Mouse (Mus musculus) brain, adult 10 weeks (tissue): Measurements from ENCODE around the gene Lsm2. TPM values are rescaled to one million over a fixed set of nuclear protein-coding genes. Genes with fewer than 3 reads are reported as not detected.

Experiments used
- polyA plus RNA-seq: library from polyadenylated mRNA; stranded (reverse); fragments of 350-450 nt; fragmentation: Illumina TruSeq; extraction: RNeasy Lipid Tissue Mini Kit (QIAGEN cat#74804); gene quantifications from one replicate; pipeline ENCODE4 v1.2.3, GENCODE M21; 2015; ENCODE audit warnings: low read depth, low replicate concordance

Lsm2 gene
- polyA plus RNA-seq: 26.4 TPM

GRCm38 (mm10) chr17:34981690-34982180, at the start of gene Lsm2:
Gene Lsm2, plus strand, starts transcription at chr17:34981862.

GRCm38 (mm10) chr17:34959130-34959778, 22.4 kb upstream of the Lsm2 start, which contains the start of gene Hspa1b:
Gene Hspa1b, minus strand, starts transcription at chr17:34959238.

GRCm38 (mm10) chr17:34969822-34970221, 11.8 kb upstream of the Lsm2 start, which contains the start of gene Gm20481:
Gene Gm20481, plus strand, starts transcription at chr17:34969912.

GRCm38 (mm10) chr17:34972069-34972749, 9.5 kb upstream of the Lsm2 start, which contains the start of the genes Hspa1a and Hspa1l:
Gene Hspa1a, minus strand, starts transcription at chr17:34972156.
Gene Hspa1l, plus strand, starts transcription at chr17:34972703.

GRCm38 (mm10) chr17:35000717-35001451, 19.2 kb downstream of the Lsm2 start, which contains the start of gene Vars:
Gene Vars, plus strand, starts transcription at chr17:35000987.

GRCm38 (mm10) chr17:35016376-35016775, 34.7 kb downstream of the Lsm2 start, which contains the start of gene Vwa7:
Gene Vwa7, plus strand, starts transcription at chr17:35016579.

GRCm38 (mm10) chr17:35027277-35028068, 45.8 kb downstream of the Lsm2 start, which contains the start of gene Sapcd1:
Gene Sapcd1, minus strand, starts transcription at chr17:35028016.

Other genes with a start within 250 kb of the Lsm2 start
- gene C4b, start 238.0 kb upstream of the Lsm2 start, polyA plus RNA-seq: 10.9 TPM
- gene Cyp21a1, start 177.3 kb upstream of the Lsm2 start, polyA plus RNA-seq: not detected
- gene Stk19, start 144.9 kb upstream of the Lsm2 start, polyA plus RNA-seq: 67.9 TPM
- 37.4 TPM for gene Dxo, start 144.8 kb upstream of the Lsm2 start, polyA plus RNA-seq
- gene Skiv2l, start 131.7 kb upstream of the Lsm2 start, polyA plus RNA-seq: 47.0 TPM
- 35.3 TPM for gene Nelfe, start 131.5 kb upstream of the Lsm2 start, polyA plus RNA-seq
- gene Cfb, start 119.3 kb upstream of the Lsm2 start, polyA plus RNA-seq: 0.31 TPM
- 5.7 TPM for gene Zbtb12, start 102.4 kb upstream of the Lsm2 start, polyA plus RNA-seq
- not detected for gene Gm20547, start 99.8 kb upstream of the Lsm2 start, polyA plus RNA-seq
- gene C2, start 83.6 kb upstream of the Lsm2 start, polyA plus RNA-seq: 1.5 TPM
- 122 TPM for gene Ehmt2, start 83.4 kb upstream of the Lsm2 start, polyA plus RNA-seq
- 0.19 TPM for gene Slc44a4, start 67.4 kb upstream of the Lsm2 start, polyA plus RNA-seq
- 51.2 TPM for gene Neu1, start 50.6 kb upstream of the Lsm2 start, polyA plus RNA-seq
- 8.3 TPM for gene Hspa1b, start 22.6 kb upstream of the Lsm2 start, polyA plus RNA-seq
- gene Gm20481, start 11.9 kb upstream of the Lsm2 start, polyA plus RNA-seq: not detected
- gene Hspa1a, start 9.7 kb upstream of the Lsm2 start, polyA plus RNA-seq: 8.4 TPM
- 0.36 TPM for gene Hspa1l, start 9.2 kb upstream of the Lsm2 start, polyA plus RNA-seq
- 22.8 TPM for gene Vars, start 19.1 kb downstream of the Lsm2 start, polyA plus RNA-seq
- gene Vwa7, start 34.7 kb downstream of the Lsm2 start, polyA plus RNA-seq: 0.71 TPM
- gene Sapcd1, start 46.2 kb downstream of the Lsm2 start, polyA plus RNA-seq: not detected
- gene Msh5, start 64.9 kb downstream of the Lsm2 start, polyA plus RNA-seq: 0.67 TPM
- gene Clic1, start 68.1 kb downstream of the Lsm2 start, polyA plus RNA-seq: 22.1 TPM
- 19.3 TPM for gene Ddah2, start 77.2 kb downstream of the Lsm2 start, polyA plus RNA-seq
- not detected for gene Ly6g6c, start 83.5 kb downstream of the Lsm2 start, polyA plus RNA-seq
- gene Mpig6b, start 84.3 kb downstream of the Lsm2 start, polyA plus RNA-seq: not detected
- 5.5 TPM for gene Ly6g6e, start 95.0 kb downstream of the Lsm2 start, polyA plus RNA-seq
- gene Ly6g6d, start 96.2 kb downstream of the Lsm2 start, polyA plus RNA-seq: 1.8 TPM
- 0.70 TPM for gene Ly6g6f, start 103.7 kb downstream of the Lsm2 start, polyA plus RNA-seq
- 106 TPM for gene Abhd16a, start 107.4 kb downstream of the Lsm2 start, polyA plus RNA-seq
- not detected for gene Ly6g5c, start 126.4 kb downstream of the Lsm2 start, polyA plus RNA-seq
- not detected for gene Ly6g5b, start 133.6 kb downstream of the Lsm2 start, polyA plus RNA-seq
- gene Gpank1, start 139.6 kb downstream of the Lsm2 start, polyA plus RNA-seq: 24.9 TPM
- gene Csnk2b, start 140.2 kb downstream of the Lsm2 start, polyA plus RNA-seq: 221 TPM
- gene D17H6S53E, start 144.5 kb downstream of the Lsm2 start, polyA plus RNA-seq: 18.0 TPM
- not detected for gene Apom, start 150.2 kb downstream of the Lsm2 start, polyA plus RNA-seq
- 159 TPM for gene Bag6, start 153.3 kb downstream of the Lsm2 start, polyA plus RNA-seq
- gene Prrc2a, start 183.0 kb downstream of the Lsm2 start, polyA plus RNA-seq: 185 TPM
- 19.0 TPM for gene Aif1, start 194.2 kb downstream of the Lsm2 start, polyA plus RNA-seq
- 9.3 TPM for gene Lst1, start 206.6 kb downstream of the Lsm2 start, polyA plus RNA-seq
- gene Ltb, start 212.6 kb downstream of the Lsm2 start, polyA plus RNA-seq: 0.55 TPM
- not detected for gene Tnf, start 220.1 kb downstream of the Lsm2 start, polyA plus RNA-seq
- gene Lta, start 223.5 kb downstream of the Lsm2 start, polyA plus RNA-seq: not detected
- gene Gm16181, start 239.0 kb downstream of the Lsm2 start, polyA plus RNA-seq: not detected